Mouse (Mus musculus): Measurements from ENCODE around the gene Rsph3b.
"Not testable (repeated sequence)": the region's sequence is repeated elsewhere in the genome, so short reads cannot be mapped to it uniquely, and the experiment has no call there.

- not testable (repeated sequence) for TF ChIP-seq CTCF (IDR thresholded peaks at IDR 0.05; ENCODE audit: low read depth, low read length); POLR2A (IDR thresholded peaks at IDR 0.05; ENCODE audit: borderline replicate concordance, low read depth, low read length)
Observed at GRCm38 (mm10) chr17:6947984-6948768, at the start of gene Rsph3b.

Data from bone marrow macrophage, adult 2 months (primary cell).